Comparison of ENCODE assay signal across 9 mouse cellular contexts in the genomic region with DNA sequence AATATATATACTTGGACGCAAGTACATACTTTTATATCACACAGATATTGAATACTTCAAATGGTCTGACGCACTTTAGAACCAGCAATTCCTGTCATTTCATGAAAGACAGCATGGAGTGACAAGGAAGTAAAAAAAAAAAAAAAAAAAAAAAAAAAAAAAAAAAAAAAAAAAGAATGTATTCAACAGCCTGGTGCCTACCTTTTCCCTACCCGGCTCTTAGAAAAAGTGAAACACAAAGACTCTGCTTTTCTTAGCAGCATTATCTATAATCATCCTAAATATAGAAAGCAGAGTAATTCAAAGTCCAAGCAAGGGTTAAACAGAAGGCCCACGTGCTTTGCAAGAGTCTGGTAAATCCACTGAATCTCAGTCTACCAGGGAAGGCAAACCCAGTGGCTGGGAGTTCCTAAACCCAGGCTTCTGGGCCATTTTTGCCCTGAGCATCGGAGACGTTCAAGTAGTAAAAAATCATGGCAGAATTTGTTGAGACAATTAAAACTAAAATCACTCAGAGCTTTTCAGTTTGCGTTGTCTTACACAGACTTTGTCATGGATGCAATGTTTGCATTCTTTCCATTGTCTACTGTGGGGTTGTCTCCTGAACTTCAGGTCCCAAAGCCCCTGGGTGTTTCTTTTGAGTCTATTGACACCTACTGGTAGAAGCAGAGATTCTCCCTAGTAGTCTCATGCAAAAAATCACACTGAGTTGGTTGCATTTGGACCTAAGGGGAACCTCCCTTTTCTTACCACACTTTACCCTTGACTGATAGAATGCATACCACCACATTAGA.
DNase-seq lines count a peak whose midpoint lies in the region; ATAC-seq and TF ChIP-seq lines count a peak whose summit lies in the region.
"Had no signal": no experiment of that assay in that cellular context is flagged by ENCODE, and none has a peak within 500 bp of the region (broad histone marks: within the 10 kb centered on the region; RNA-seq: fewer than 3 reads in every experiment).

No protein-coding gene starts in this region.

- peak; percentile 8 for DNase-seq in lung, postnatal 0 days (ENCODE audit: low spot score)
- no peak for DNase-seq in lung, postnatal 36 days
- peak; percentile 73 for DNase-seq in embryonic facial prominence, embryonic 11.5 days (ENCODE audit: low spot score)
- peak; percentile 44 for DNase-seq in limb, embryonic 11.5 days (ENCODE audit: low spot score)
- peak; percentile 17 for DNase-seq in telencephalon, adult 2 months (ENCODE audit: low read depth, low spot score)
- no peak for DNase-seq in thymus, postnatal 36 days
- no peak for DNase-seq in cerebellum, postnatal 25 days
- DNase-seq in spleen, postnatal 14 days (ENCODE audit: low spot score in 2 of 2), result no peak

- H3K9ac ChIP-seq in lung, postnatal 0 days (replicated peaks; ENCODE audit: low read depth), result no peak overlapping the region
- H3K9ac ChIP-seq in embryonic facial prominence, embryonic 11.5 days (replicated peaks; ENCODE audit: low read length), result no peak overlapping the region
- H3K9ac ChIP-seq in limb, embryonic 11.5 days (ENCODE audit: low read length), result no peak overlapping the region

- H3K4me3 ChIP-seq in lung, postnatal 0 days (ENCODE audit: low read depth, low read length), result no peak overlapping the region
- H3K4me3 ChIP-seq in embryonic facial prominence, embryonic 11.5 days (ENCODE audit: low read depth, low read length), result no peak overlapping the region
- no peak overlapping the region for H3K4me3 ChIP-seq in limb, embryonic 11.5 days (ENCODE audit: low read depth, low read length)
- H3K4me3 ChIP-seq: myocyte had no signal

- no peak for ATAC-seq in lung, postnatal 0 days
- peak; percentile 59; the same call in 1 of the 2 replicates for ATAC-seq in embryonic facial prominence, embryonic 11.5 days (replicated peaks; ENCODE audit: insufficient number of reproducible peaks, low FRiP score, low TSS enrichment, low read depth)
- no peak for ATAC-seq in limb, embryonic 11.5 days (ENCODE audit: insufficient number of reproducible peaks, low FRiP score, low TSS enrichment, low read depth)

- TF ChIP-seq EP300 in lung, postnatal 0 days (IDR thresholded peaks at IDR 0.05), result no peak

- H3K9me3 ChIP-seq in lung, postnatal 0 days (ENCODE audit: low read length), result no peaks in the 10 kb centered on the region
- no peaks in the 10 kb centered on the region for H3K9me3 ChIP-seq in embryonic facial prominence, embryonic 11.5 days (replicated peaks; ENCODE audit: control insufficient read depth, low read length)
- no peaks in the 10 kb centered on the region for H3K9me3 ChIP-seq in limb, embryonic 11.5 days (ENCODE audit: control insufficient read depth, low read length)

- 53% methylated on average over 7 of the region's 7 CpGs for WGBS in lung, postnatal 0 days
- WGBS in embryonic facial prominence, embryonic 11.5 days, result 45% methylated on average over 7 of the region's 7 CpGs
- WGBS in limb, embryonic 11.5 days, result 52% methylated on average over 7 of the region's 7 CpGs

- no peak; the same call in 1 of the 2 replicates for TF ChIP-seq CTCF in lung, postnatal 0 days (IDR thresholded peaks at IDR 0.05)

- H3K27me3 ChIP-seq in lung, postnatal 0 days (replicated peaks; ENCODE audit: insufficient read depth, low read length), result no peaks in the 10 kb centered on the region
- no peaks in the 10 kb centered on the region for H3K27me3 ChIP-seq in embryonic facial prominence, embryonic 11.5 days (ENCODE audit: control insufficient read depth, insufficient read depth, low read length)
- H3K27me3 ChIP-seq in limb, embryonic 11.5 days (ENCODE audit: control insufficient read depth, insufficient read depth, low read length), result no peaks in the 10 kb centered on the region

- no peaks in the 10 kb centered on the region for H3K4me1 ChIP-seq in lung, postnatal 0 days (ENCODE audit: insufficient read depth, low read depth, low read length)
- H3K4me1 ChIP-seq in embryonic facial prominence, embryonic 11.5 days (ENCODE audit: control insufficient read depth, insufficient read depth, low read length), result no peaks in the 10 kb centered on the region
- H3K4me1 ChIP-seq in limb, embryonic 11.5 days (ENCODE audit: control insufficient read depth, insufficient read depth, low read length), result peaks cover 4% of the 10 kb centered on the region

- H3K27ac ChIP-seq in lung, postnatal 0 days (ENCODE audit: low read length), result no peak overlapping the region
- no peak overlapping the region for H3K27ac ChIP-seq in embryonic facial prominence, embryonic 11.5 days (replicated peaks; ENCODE audit: low read depth, low read length)
- H3K27ac ChIP-seq in limb, embryonic 11.5 days (replicated peaks; ENCODE audit: low read depth, low read length), result no peak overlapping the region

- H3K36me3 ChIP-seq in lung, postnatal 0 days (ENCODE audit: insufficient read depth, low read length), result no peaks in the 10 kb centered on the region
- no peaks in the 10 kb centered on the region for H3K36me3 ChIP-seq in embryonic facial prominence, embryonic 11.5 days (replicated peaks; ENCODE audit: control insufficient read depth, insufficient read depth, low read depth, low read length)
- no peaks in the 10 kb centered on the region for H3K36me3 ChIP-seq in limb, embryonic 11.5 days (ENCODE audit: control insufficient read depth, insufficient read depth, low read length)

- H3K4me2 ChIP-seq in lung, postnatal 0 days (replicated peaks; ENCODE audit: low read depth, low read length), result no peak overlapping the region
- no peak overlapping the region for H3K4me2 ChIP-seq in embryonic facial prominence, embryonic 11.5 days (ENCODE audit: low read depth, low read length)
- H3K4me2 ChIP-seq in limb, embryonic 11.5 days (ENCODE audit: low read depth, severe bottlenecking), result no peak overlapping the region

Comparison
In these comparisons a context has a peak if more than half of its experiments do, and no peak if none do; other contexts are left out.
1. DNase-seq: peak in lung, postnatal 0 days (single experiment), embryonic facial prominence, embryonic 11.5 days (single experiment), limb, embryonic 11.5 days (single experiment) and telencephalon, adult 2 months (single experiment); none in lung, postnatal 36 days (single experiment), thymus, postnatal 36 days (0 of 2), cerebellum, postnatal 25 days (0 of 2) and spleen, postnatal 14 days (0 of 2).